Mouse (Mus musculus) MEL (cell line): ENCODE measurements around the gene Slc5a11. TPM values are rescaled to one million over a fixed set of nuclear protein-coding genes. Genes with fewer than 3 reads are reported as not detected.

Source experiments
- DNase-seq: peaks from one replicate; pipeline ENCODE4 v3.0.0; 2011; ENCODE audit warnings: low read depth, low spot score
- H3K27ac ChIP-seq: 2 replicates; pipeline ENCODE4 v1.5.1; 2012; ENCODE audit warnings: low read depth, mild to moderate bottlenecking, control low read depth, low read length, moderate library complexity; ENCODE audit not compliant: control insufficient read depth
- H3K27me3 ChIP-seq, 2 experiments: fragments of 150-350 bp in 1 of 2; sonication (generic) in 1 of 2; 2 replicates each; pipeline ENCODE4 v1.6.1; 2012; ENCODE audit warnings: low read length in 2 of 2, mild to moderate bottlenecking in 2 of 2, improper control_type of control experiment in 1 of 2, moderate library complexity in 1 of 2; ENCODE audit not compliant: insufficient read depth in 2 of 2, control insufficient read depth in 1 of 2
- H3K36me3 ChIP-seq, 2 experiments: 2 replicates each; pipeline ENCODE4 v1.6.1; 2012 to 2014; ENCODE audit warnings: low read length in 2 of 2, improper control_type of control experiment in 1 of 2, inconsistent platforms in 1 of 2, mild to moderate bottlenecking in 1 of 2; ENCODE audit not compliant: insufficient read depth in 2 of 2, control insufficient read depth in 1 of 2
- H3K4me1 ChIP-seq, 2 experiments: fragments of 150-350 bp in 1 of 2; sonication (generic) in 1 of 2; 2 replicates each; pipeline ENCODE4 v1.6.1; 2012; ENCODE audit warnings: low read length in 2 of 2, improper control_type of control experiment in 1 of 2, mild to moderate bottlenecking in 1 of 2; ENCODE audit not compliant: insufficient read depth in 2 of 2, control insufficient read depth in 1 of 2
- H3K4me3 ChIP-seq, 2 experiments: fragments of 150-350 bp in 1 of 2; sonication (generic) in 1 of 2; 2 replicates each; pipeline ENCODE4 v1.5.1; 2012; ENCODE audit warnings: low read depth in 2 of 2, low read length in 2 of 2, mild to moderate bottlenecking in 2 of 2, moderate library complexity in 2 of 2, control low read depth in 1 of 2, improper control_type of control experiment in 1 of 2; ENCODE audit not compliant: control insufficient read depth in 1 of 2, insufficient read depth in 1 of 2
- H3K79me2 ChIP-seq: 2 replicates; pipeline ENCODE4 v1.6.1; 2012; ENCODE audit warnings: mild to moderate bottlenecking, low read length, moderate library complexity; ENCODE audit not compliant: control insufficient read depth, poor library complexity, insufficient read depth
- H3K9ac ChIP-seq: 2 replicates; pipeline ENCODE4 v1.6.1; 2012; ENCODE audit warnings: low read depth, mild to moderate bottlenecking, control low read depth, low read length, moderate library complexity; ENCODE audit not compliant: control insufficient read depth, poor library complexity, severe bottlenecking
- H3K9me3 ChIP-seq: fragments of 150-350 bp; sonication (generic); replicated peaks from 2 replicates; pipeline ENCODE4 v1.6.1; 2012; ENCODE audit warnings: mild to moderate bottlenecking, low read length, improper control_type of control experiment, moderate library complexity; ENCODE audit not compliant: insufficient read depth
- CHD1 ChIP-seq: IDR thresholded peaks from 2 replicates; pipeline ENCODE4 v1.6.1; 2012; ENCODE audit warnings: low read depth, mild to moderate bottlenecking, inconsistent platforms, low read length, improper control_type of control experiment
- ETS1 ChIP-seq: IDR thresholded peaks from 2 replicates; pipeline ENCODE4 v1.6.1; 2012; ENCODE audit warnings: low read depth, mild to moderate bottlenecking, inconsistent platforms, low read length, improper control_type of control experiment, moderate library complexity
- GABPA ChIP-seq: IDR thresholded peaks from 2 replicates; pipeline ENCODE4 v1.6.1; 2012; ENCODE audit warnings: low read depth, mild to moderate bottlenecking, inconsistent platforms, low read length, improper control_type of control experiment, moderate library complexity
- HCFC1 ChIP-seq: IDR thresholded peaks from 2 replicates; pipeline ENCODE4 v1.6.1; 2012; ENCODE audit warnings: low read depth, mild to moderate bottlenecking, inconsistent platforms, low read length, improper control_type of control experiment, moderate library complexity
- JUND ChIP-seq: IDR thresholded peaks from 2 replicates; pipeline ENCODE4 v1.6.1; 2011; ENCODE audit warnings: low read depth, mild to moderate bottlenecking, improper control_type of control experiment, low read length
- KAT2A ChIP-seq: conservative IDR thresholded peaks from 2 replicates; pipeline ENCODE4 v1.6.1; 2012; ENCODE audit warnings: low read depth, low read length, improper control_type of control experiment, inconsistent platforms
- MAFK ChIP-seq: IDR thresholded peaks from 2 replicates; pipeline ENCODE4 v1.6.1; 2011; ENCODE audit warnings: low read depth, mild to moderate bottlenecking, low read length, improper control_type of control experiment, borderline replicate concordance
- MAX ChIP-seq: IDR thresholded peaks from 2 replicates; pipeline ENCODE4 v1.6.1; 2011; ENCODE audit warnings: low read length, improper control_type of control experiment
- MYB ChIP-seq: IDR thresholded peaks from 2 replicates; pipeline ENCODE4 v1.6.1; 2011; ENCODE audit warnings: mild to moderate bottlenecking, low read depth, low read length, improper control_type of control experiment
- MYC ChIP-seq: IDR thresholded peaks from 2 replicates; pipeline ENCODE4 v1.6.1; 2011; ENCODE audit warnings: low read depth, mild to moderate bottlenecking, low read length, improper control_type of control experiment, moderate library complexity
- NELFE ChIP-seq: IDR thresholded peaks from 2 replicates; pipeline ENCODE4 v1.6.1; 2011; ENCODE audit warnings: low read depth, low read length, improper control_type of control experiment
- NRF1 ChIP-seq: IDR thresholded peaks from 2 replicates; pipeline ENCODE4 v1.6.1; 2014; ENCODE audit warnings: low read depth, mild to moderate bottlenecking, inconsistent platforms, low read length, improper control_type of control experiment, moderate library complexity; ENCODE audit not compliant: poor library complexity, insufficient read depth, severe bottlenecking
- POLR2AphosphoS2 ChIP-seq: IDR thresholded peaks from 2 replicates; pipeline ENCODE4 v1.6.1; 2011; ENCODE audit warnings: low read length, improper control_type of control experiment
- POLR2AphosphoS5 ChIP-seq: IDR thresholded peaks from 2 replicates; pipeline ENCODE4 v1.6.1; 2012; ENCODE audit warnings: low read depth, borderline replicate concordance, mild to moderate bottlenecking, inconsistent platforms, low read length, moderate library complexity, mixed read lengths
- RCOR1 ChIP-seq: IDR thresholded peaks from 2 replicates; pipeline ENCODE4 v1.6.1; 2012; ENCODE audit warnings: low read depth, mild to moderate bottlenecking, inconsistent platforms, low read length, improper control_type of control experiment
- SIN3A ChIP-seq: IDR thresholded peaks from 2 replicates; pipeline ENCODE4 v1.6.1; 2012; ENCODE audit warnings: low read length, improper control_type of control experiment, inconsistent platforms
- SMC3 ChIP-seq: IDR thresholded peaks from 2 replicates; pipeline ENCODE4 v1.6.1; 2011; ENCODE audit warnings: low read depth, low read length, improper control_type of control experiment
- TCF12 ChIP-seq: IDR thresholded peaks from 2 replicates; pipeline ENCODE4 v1.6.1; 2014; ENCODE audit warnings: low read depth, mild to moderate bottlenecking, inconsistent platforms, low read length, improper control_type of control experiment, moderate library complexity
- ZC3H11A ChIP-seq: IDR thresholded peaks from 2 replicates; pipeline ENCODE4 v1.6.1; 2012; ENCODE audit warnings: low read depth, mild to moderate bottlenecking, inconsistent platforms, low read length, improper control_type of control experiment
- ZKSCAN1 ChIP-seq: IDR thresholded peaks from 2 replicates; pipeline ENCODE4 v1.6.1; 2012; ENCODE audit warnings: low read depth, mild to moderate bottlenecking, inconsistent platforms, low read length, improper control_type of control experiment, moderate library complexity
- ZMIZ1 ChIP-seq: IDR thresholded peaks from 2 replicates; pipeline ENCODE4 v1.6.1; 2012; ENCODE audit warnings: low read depth, mild to moderate bottlenecking, inconsistent platforms, low read length, improper control_type of control experiment, moderate library complexity
- ZNF384 ChIP-seq: IDR thresholded peaks from 2 replicates; pipeline ENCODE4 v1.6.1; 2012; ENCODE audit warnings: low read depth, mild to moderate bottlenecking, inconsistent platforms, low read length, improper control_type of control experiment
- polyA plus RNA-seq, 2 experiments: library from polyadenylated mRNA; stranded (reverse) in 1 of 2; unstranded in 1 of 2; fragments of >175 nt in 1 of 2; fragments of >200 nt in 1 of 2; gene quantifications; 2 replicates each; pipeline versions ENCODE4 v1.2.1 to v1.2.4; 2012; ENCODE audit warnings: low replicate concordance in 2 of 2, low read depth in 1 of 2; ENCODE audit not compliant: insufficient read length in 2 of 2, insufficient read depth in 1 of 2, missing spikeins in 1 of 2
- total RNA-seq: library from RNA; depleted of rRNA; stranded (reverse); fragments of 300-350 nt; gene quantifications from 2 replicates; pipeline ENCODE4 v1.2.3, GENCODE M21; 2012

Slc5a11 gene
- total and polyA plus RNA-seq, 3 experiments: not detected

- TF ChIP-seq ETS1: no peak
- no peak for TF ChIP-seq MYB
- TF ChIP-seq ZKSCAN1: no peak
- no peak for TF ChIP-seq ZNF384
- TF ChIP-seq ZMIZ1: no peak
- no peak for TF ChIP-seq MAFK
- no peak for TF ChIP-seq GABPA
- no peak for TF ChIP-seq RCOR1
- no peak for TF ChIP-seq ZC3H11A
- no peak for TF ChIP-seq POLR2AphosphoS2
- TF ChIP-seq POLR2AphosphoS5: no peak
- TF ChIP-seq, all 39 proteins: peak for 0
- Histone ChIP-seq H3K9ac (no peak overlapping the region), H3K27ac (no peak overlapping the region), H3K27me3 (no peaks in the 10 kb centered on the region; a peak in 1 of 4 replicates), H3K79me2 (no peaks in the 10 kb centered on the region), H3K9me3 (no peaks in the 10 kb centered on the region), H3K4me3 (no peak overlapping the region), H3K36me3 (no peaks in the 10 kb centered on the region), H3K4me1 (peaks cover 2 to 4% of the 10 kb centered on the region in 2 experiments; a peak in 2 of 4 replicates)
- DNase-seq: peak; percentile 9
These were observed 32.0 kb downstream of the Slc5a11 start for GRCm38 (mm10) chr7:123246504-123247084.

DNA sequence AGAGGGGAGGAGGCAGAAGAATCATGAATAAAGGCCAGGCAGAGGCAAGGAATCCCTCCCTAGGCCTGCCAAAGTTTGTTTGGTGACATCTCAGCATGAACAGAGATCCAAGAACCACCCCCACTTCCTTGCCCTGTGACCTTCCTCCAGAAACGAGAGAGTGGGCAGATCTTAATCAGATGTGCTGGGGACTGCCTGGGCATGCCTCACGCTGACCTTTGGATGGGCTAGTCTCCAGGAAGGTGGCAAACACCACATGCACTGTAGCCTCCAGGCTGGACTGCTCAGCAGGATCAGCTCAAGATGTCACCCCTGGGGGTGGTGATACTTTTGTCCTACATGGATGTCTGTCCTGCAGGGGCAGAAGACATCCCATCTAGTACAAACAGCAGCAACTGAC lies 33.6 kb downstream of the Slc5a11 start:
- TF ChIP-seq TCF12 (no peak), CHD1 (no peak), MAX (no peak), ZC3H11A (no peak), KAT2A (no peak), MAFK (no peak), SIN3A (no peak), HCFC1 (no peak), NRF1 (no peak), ZMIZ1 (no peak), SMC3 (no peak), POLR2AphosphoS5 (no peak), MYC (no peak), JUND (no peak), NELFE (no peak)
- no peaks in the 10 kb centered on the region for H3K36me3 ChIP-seq
- no peaks in the 10 kb centered on the region for H3K9me3 ChIP-seq
- no peak overlapping the region for H3K27ac ChIP-seq
- H3K4me1 ChIP-seq: peaks cover 2 to 4% of the 10 kb centered on the region in 2 experiments; a peak in 2 of 4 replicates
- H3K79me2 ChIP-seq: no peaks in the 10 kb centered on the region
- H3K27me3 ChIP-seq: no peaks in the 10 kb centered on the region; a peak in 1 of 4 replicates
- H3K4me3 ChIP-seq: no peak overlapping the region
- no peak overlapping the region for H3K9ac ChIP-seq
- DNase-seq: no peak
